Mouse (Mus musculus) right cerebral cortex, postnatal 25 days (tissue): ENCODE data around the gene Vhl.

Experiments used
- DNase-seq: peaks from one replicate; pipeline ENCODE4 v3.0.0; 2022

Vhl gene

DNA sequence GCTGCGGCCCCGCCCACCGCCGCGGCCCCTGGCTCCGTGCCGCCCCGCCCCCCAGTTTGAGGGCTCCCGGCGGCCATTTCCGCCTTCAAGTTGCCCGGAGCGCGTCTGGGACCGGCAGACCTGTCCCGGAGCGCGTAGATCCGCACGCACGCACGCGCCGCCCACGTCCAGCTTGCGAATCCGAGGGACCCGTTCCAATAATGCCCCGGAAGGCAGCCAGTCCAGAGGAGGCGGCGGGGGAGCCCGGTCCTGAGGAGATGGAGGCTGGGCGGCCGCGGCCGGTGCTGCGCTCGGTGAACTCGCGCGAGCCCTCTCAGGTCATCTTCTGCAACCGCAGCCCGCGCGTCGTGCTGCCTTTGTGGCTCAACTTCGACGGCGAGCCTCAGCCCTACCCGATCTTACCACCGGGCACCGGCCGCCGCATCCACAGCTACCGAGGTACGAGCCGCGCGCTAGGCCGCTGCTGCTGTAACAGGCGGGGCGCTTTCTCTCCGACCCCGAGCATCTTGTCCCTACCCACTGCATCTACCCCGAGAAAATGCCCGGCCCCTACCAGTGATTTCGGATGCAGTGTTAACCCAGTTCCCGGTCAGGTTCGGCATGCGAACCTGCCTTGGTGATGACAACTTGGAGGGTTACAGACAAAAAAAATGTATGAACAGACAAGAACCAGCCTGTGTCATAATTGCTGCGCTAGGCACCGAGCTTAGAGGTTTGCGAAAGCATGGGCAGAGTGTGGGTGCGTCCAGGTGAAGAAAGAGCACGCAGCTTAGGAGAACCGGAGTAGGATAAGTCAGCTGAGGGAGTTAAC lies at the start of gene Vhl:
Gene Vhl (plus strand): TSS at position 19 of the 811 bp plus-strand sequence.
- DNase-seq, result peak; percentile 86

DNA sequence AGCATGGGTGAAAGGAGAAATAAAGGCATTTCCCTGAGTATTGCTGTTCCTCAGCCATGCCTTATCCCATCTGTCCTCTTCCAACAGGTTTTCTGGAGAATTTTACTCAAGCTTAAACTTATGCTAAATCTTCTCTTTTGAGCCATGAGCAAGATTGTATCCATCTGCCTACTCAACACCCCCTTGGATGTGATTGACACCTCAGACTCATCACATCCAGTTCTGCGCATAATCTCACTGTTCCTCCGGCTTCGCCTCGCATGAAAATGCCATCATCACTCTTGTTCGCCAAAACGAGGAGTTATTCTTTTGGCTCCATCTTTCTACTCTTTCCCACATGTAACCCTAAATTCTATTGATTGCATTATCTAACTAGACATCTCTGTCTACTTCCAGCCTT lies 47.7 kb upstream of the Vhl start:
- peak; percentile 40 for DNase-seq

DNA sequence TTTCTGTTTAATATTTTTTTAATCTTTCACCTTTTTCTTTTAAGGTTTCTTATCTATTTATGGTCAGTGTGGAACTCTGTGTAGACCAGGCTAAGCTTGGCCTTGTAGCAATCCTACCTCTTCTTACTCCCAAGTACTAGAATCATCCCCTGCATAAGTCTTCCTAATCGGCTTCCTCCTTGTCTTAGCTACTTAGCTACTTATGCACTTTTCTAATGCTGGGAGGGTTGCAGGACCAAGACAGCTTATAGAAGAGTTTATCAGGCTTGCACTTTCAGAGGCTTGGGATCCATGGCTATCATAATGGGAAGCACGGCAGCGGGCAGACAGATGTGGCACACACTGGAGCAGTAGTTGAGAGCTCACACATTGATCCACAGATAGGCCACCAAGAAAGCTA lies 44.5 kb upstream of the Vhl start:
- no peak for DNase-seq

- DNase-seq, result peak; percentile 20
Measured at GRCm38 (mm10) chr6:113583023-113583422, 40.7 kb upstream of the Vhl start.

- no peak for DNase-seq
Measured at GRCm38 (mm10) chr6:113585065-113585464, 38.7 kb upstream of the Vhl start.

GRCm38 (mm10) chr6:113586466-113587183 lies 37.1 kb upstream of the Vhl start:
- no peak for DNase-seq

DNA sequence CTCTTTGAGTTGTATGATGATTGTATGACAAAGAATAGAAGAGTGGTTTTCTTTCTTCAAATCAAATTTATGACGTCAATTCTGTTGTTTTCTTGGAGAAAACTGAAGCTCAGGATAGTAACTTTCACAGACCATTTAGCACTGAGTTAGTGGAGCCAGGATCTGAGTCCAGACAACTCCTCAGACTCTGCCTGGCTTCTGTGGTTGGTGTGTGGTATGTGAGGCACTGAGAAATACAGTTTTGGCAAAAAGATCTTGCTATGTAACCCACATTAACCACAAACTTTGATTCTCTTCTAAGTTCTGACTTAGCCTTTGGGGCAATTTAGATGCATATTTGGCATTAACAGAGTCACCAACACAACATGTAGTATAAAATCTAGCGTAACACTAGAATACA lies 31.1 kb upstream of the Vhl start:
- DNase-seq, result no peak

DNA sequence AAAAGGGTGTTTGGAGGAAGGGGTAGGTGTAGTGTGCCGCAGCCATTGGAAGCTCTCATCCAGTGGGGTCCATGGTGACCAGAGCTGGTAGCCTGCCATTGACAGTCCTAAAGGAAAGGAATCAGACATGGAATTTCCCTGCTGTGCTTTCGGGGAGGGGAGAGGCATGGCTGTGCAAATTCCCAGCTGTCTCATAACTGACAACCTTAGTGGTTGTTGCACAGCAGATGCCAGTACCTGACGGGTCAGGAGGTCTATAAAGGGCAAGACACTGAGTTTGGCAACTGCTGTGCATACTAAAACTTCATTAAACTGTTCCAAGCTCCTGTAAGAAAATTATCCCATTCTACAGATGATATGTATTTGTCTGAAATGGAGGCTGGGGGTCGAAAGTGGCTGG lies 25.8 kb upstream of the Vhl start:
- no peak for DNase-seq

DNA sequence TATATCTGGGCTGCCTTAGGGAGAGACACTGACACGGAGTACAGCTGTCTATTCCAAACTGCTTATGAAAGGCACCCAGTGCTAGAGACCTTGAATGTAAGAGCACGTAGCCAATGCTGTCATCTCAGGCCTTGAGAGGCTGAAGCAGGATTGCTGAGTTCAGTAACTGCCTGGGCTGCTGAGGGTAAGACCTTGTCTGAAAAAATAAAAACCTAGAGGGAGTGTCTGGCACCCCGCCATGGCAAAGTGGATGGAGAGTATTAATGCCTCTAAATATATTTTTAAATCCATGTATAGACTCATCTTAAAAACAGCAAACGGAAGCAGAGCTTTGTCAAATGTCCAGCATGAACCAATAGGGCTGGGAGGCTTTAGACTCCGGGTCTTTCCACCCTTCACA lies 23.9 kb upstream of the Vhl start:
- DNase-seq, result no peak

GRCm38 (mm10) chr6:113600543-113601139 lies 23.1 kb upstream of the Vhl start, which contains the start of gene Fancd2os:
Gene Fancd2os, minus strand, starts transcription at chr6:113600715.
- no peak for DNase-seq

DNA sequence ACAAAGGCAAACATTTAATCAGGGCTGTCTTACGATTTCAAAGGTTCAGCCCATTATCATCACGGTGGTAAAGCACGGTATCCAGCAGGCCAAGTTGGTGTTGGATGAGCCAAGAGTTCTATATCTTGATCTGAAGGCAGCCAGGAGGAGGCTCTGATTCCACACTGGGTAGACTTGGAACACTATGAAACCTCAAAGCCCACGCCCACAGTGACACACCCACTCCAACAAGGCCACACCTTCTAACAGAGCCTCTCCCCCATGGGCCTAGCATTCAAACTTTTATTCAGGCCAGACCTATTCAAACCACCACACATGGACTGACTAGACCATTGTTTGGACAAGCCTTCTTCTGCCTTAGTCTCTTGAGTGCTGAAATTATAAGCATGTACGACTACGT lies 20.9 kb upstream of the Vhl start:
- no peak for DNase-seq

- no peak for DNase-seq
Measured at GRCm38 (mm10) chr6:113603993-113604392, 19.8 kb upstream of the Vhl start.

DNA sequence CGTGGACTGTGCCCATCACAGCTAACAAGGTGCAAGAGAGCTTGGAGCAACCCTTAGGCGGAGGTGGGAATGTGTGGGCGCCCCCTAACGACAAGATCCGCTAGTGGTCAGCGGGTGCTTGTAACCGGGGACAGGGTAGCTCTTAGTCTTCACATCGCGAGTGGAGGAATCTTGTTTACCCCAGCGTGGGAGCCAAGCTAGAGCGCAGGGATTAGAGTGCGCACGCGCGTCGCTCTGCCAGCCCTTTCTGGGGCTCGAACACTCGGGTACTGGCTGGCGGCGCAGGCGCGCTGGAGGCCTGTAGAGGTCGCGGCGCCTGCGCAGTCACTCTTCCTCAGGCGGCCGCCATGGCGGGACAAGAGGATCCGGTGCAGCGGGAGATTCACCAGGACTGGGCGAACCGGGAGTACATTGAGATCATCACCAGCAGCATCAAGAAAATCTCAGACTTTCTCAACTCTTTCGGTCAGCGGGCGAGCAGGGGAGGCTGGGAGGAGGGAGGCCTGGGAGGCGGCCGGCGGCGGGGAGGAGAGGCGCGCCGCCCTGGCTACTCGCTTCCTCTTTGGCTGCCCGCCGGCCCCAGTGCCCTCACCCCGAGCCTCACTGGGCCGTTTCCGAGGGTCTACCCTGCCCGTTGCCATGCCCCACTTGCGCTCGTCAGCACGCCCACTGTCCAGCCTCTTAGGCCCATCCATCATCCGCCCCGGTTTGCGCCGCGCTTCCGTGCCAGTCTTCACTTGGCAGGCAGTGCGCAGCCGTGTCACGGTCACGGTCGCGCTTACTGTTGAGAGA lies 19.1 kb upstream of the Vhl start, which contains the start of gene Brk1:
Gene Brk1 (plus strand): TSS at position 341 of the 792 bp plus-strand sequence.
- DNase-seq, result peak; percentile 88

DNA sequence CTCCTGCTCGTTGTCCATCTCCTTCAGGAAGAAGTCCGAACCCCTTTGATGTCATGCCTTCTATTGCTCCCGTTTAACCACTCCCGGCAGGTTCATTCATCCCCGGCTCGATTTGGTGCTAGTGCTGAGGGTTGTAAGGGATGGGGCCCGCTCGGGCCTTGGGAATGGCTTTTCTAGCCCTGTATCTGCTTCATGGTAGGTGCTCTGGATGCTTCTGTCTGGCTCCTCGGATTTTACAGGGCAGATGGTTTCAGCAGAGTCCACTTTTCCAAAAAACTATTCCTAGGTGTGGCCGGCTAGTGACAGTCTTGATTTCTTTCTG lies 18.6 kb upstream of the Vhl start:
- peak; percentile 39 for DNase-seq

- no peak for DNase-seq
Measured at GRCm38 (mm10) chr6:113608871-113609270, 14.9 kb upstream of the Vhl start.

DNA sequence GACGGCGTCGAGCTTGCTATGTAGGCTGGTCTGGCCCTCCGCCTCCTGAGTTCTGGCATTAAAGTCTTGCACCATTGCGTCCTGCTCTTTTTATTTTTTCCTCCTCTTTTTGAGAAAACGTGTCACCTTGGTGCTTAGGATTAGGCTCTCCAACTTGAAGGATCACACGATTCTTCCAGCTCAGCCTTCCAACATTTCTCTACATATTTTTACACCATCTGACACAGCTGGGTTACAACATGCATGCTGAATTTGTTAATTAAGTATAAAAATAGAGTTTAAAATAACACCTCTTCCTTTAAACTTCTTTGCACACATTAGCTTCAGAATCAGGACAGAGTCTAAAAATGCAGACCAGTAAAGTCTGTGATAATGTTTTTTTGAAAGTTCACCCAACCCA lies 14.5 kb upstream of the Vhl start:
- DNase-seq, result no peak

GRCm38 (mm10) chr6:113612258-113612969 lies 11.3 kb upstream of the Vhl start:
- DNase-seq, result no peak

DNA sequence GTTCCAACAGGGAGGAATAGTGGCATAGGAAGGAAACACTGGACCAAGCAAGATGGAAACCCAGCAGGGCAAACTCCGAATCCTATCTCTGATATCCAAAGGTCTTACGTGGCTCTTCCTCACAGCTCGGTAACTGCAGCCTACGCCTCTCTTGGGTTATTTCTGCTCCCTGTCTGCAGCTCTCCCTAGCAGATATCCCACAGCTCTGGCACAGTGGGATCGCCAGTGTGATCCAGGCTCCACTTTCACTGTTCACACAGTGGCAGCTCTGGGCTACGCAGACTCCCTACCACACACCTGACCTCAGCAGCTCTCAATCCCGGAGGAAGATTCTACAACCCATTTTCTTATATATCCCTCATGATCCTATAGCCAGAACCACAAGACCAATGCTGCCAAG lies 9.6 kb upstream of the Vhl start:
- DNase-seq, result peak; percentile 26

- DNase-seq, result no peak
Measured at GRCm38 (mm10) chr6:113614997-113615396, 8.8 kb upstream of the Vhl start.

DNA sequence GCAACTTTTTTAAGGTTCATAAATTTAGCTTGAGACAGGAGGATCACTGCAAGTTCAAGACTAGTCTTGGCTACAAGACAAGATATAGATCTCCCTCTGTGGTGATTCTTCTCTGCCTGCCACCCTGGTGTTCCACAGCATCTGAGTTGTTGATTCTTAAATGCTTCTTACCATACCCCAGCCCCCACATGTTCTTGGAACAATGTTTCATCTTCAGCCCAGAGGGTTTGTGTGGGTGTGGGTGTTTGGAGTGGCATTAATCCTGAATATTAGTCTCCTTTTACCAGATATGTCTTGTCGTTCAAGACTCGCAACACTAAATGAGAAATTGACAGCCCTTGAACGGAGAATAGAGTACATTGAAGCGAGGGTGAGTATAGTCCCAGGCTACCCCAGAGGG lies 8.3 kb upstream of the Vhl start:
- DNase-seq, result no peak

DNA sequence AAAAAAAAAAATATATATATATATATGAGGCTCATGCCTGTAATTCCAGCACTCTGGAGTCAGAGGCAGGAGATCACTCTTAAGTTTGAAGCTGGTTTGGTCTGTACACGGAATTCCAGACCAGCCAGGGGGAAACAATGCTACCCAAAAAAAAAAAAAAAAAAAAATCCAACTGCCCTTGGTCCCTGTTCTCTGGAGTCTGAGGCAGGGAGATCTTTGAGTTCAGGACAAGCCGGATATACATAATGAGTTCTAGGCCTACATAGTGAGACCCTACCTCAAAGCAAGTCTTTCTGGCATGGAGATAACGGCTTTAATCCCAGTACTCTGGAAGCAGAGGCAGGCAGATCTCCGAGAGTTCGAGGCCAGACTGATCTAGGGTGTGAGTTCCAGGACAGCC lies 373 bp upstream of the Vhl start:
- DNase-seq, result no peak

GRCm38 (mm10) chr6:113624989-113625770 lies 1.4 kb downstream of the Vhl start:
- no peak for DNase-seq
